Mouse (Mus musculus): ENCODE data around the gene Pold4.

DNA sequence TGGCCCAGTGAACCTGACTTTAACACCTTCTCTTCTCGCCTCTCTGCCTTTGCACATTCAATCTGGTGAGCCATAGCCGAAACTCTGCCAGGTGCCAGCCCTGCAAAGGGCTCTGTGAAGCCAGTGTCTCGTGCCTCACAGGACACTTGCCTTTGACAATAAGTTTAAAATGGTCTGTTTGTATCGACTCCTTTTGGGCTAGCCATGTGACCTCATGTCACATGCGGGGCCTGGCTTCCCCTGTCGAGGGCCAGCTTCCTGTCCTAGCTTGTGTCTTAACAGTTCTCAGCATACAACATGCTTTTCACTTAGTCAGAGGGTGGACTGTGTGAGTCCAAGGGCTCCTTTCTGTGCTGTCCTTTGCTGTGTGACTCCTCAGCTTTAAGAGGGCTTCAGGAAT, 31.1 kb downstream of the Pold4 start:
- TF ChIP-seq POLR2A (IDR thresholded peaks at IDR 0.05; ENCODE audit: insufficient read depth, low read depth, low read length): no peak
- no peak for TF ChIP-seq CTCF (IDR thresholded peaks at IDR 0.05; ENCODE audit: insufficient read depth, low read depth, low read length)

Data from olfactory bulb, adult 2 months (tissue).